Mouse (Mus musculus) left cerebral cortex, adult 2 months (tissue): ENCODE measurements around the gene Pla2g7. TPM values are rescaled to one million over a fixed set of nuclear protein-coding genes. Genes with fewer than 3 reads are reported as not detected.

ENCODE experiments used
- DNase-seq, 2 experiments: peaks; one replicate each; pipeline ENCODE4 v3.0.0; 2021 to 2022; ENCODE audit warnings: low spot score in 2 of 2, mixed read lengths in 1 of 2; ENCODE audit errors: extremely low spot score in 1 of 2
- H3K27ac ChIP-seq: fragments of 200-600 bp; 2 replicates; pipeline ENCODE4 v1.8.1; 2022
- H3K4me3 ChIP-seq: fragments of 200-600 bp; 2 replicates; pipeline ENCODE4 v1.8.1; 2022
- CTCF ChIP-seq: fragments of 200-600 bp; IDR thresholded peaks from 2 replicates; pipeline ENCODE4 v1.8.1; 2022; ENCODE audit warnings: antibody characterized with exemption, mild to moderate bottlenecking, moderate library complexity
- intact Hi-C: fragments of 180-260 bp; cut with DNase I; formaldehyde crosslinking; loops from one replicate; pipeline ENCODE4 v1.15.1; 2025
- total RNA-seq, 2 experiments: library from RNA; stranded (reverse); gene quantifications; 2 replicates each; pipeline ENCODE4 v1.2.3; 2021

Pla2g7 gene
- total RNA-seq, 2 experiments from 2014 or later = 80.9 to 84.9 TPM

- H3K27ac ChIP-seq = no peak overlapping the region
- DNase-seq = no peak
- H3K4me3 ChIP-seq = no peak overlapping the region
- no peak for TF ChIP-seq CTCF
- intact Hi-C loops = no loop called here
These were observed 13.1 kb upstream of the Pla2g7 start for GRCm38 (mm10) chr17:43554516-43555403.

- intact Hi-C loops = loop anchor here (1.0 kb wide), 1 partner anchor 44 kb away; no protein-coding TSS in a partner anchor
- no peak for TF ChIP-seq CTCF
- Histone ChIP-seq H3K27ac (no peak overlapping the region), H3K4me3 (no peak overlapping the region)
- no peak for DNase-seq
These were observed 10.8 kb upstream of the Pla2g7 start for GRCm38 (mm10) chr17:43557104-43557503.

DNA sequence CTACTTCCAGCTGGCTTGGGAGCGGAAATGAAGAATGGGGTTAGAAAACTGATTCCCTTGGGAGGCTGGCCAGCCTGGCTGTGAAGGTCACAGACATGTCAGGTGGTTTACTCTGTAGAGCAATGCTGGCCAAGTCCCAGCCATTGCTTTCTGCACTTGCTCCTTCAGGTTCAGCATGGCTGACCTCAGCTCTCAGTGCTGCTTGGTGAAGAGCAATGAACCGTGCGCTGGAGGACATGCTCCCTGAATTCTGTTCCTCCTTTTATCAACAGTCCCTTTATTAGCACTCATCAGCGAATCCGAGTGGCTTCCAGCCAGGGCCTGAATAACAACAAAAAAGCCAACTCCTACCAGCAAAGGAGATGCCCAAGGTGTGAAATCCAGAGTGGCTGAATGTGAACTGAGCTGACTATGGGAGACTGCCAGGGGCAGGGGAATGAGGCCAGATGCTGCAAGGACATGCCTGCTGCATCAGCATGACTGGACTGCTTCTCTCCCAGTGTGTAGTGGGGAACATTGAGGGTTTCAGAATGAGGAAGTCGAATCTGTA, 10.3 kb upstream of the Pla2g7 start:
- no peak overlapping the region for H3K27ac ChIP-seq
- DNase-seq = peak; percentile 22 to 47
- intact Hi-C loops = loop anchor here (1.0 kb wide), 1 partner anchor 44 kb away; no protein-coding TSS in a partner anchor
- H3K4me3 ChIP-seq = no peak overlapping the region
- no peak for TF ChIP-seq CTCF

DNA sequence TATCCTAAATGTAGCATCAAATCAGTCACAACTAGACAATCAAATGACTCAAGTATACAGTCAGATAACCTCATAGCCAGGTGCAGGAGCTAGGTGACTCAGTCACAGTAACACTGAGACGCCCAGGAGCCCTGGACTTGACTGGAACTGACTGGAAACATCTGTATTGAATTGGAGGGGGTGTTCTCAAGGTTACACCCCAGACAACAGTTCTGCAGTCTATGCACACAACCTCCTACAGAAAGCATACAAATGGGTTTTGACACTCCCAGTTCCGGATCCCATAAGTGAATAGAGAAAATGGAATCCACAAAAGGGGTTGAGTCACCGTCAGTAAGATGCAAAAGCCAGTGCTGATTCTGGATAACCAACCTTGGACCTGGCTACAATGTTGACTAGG, 9.2 kb upstream of the Pla2g7 start:
- no peak overlapping the region for H3K27ac ChIP-seq
- no peak overlapping the region for H3K4me3 ChIP-seq
- DNase-seq = no peak
- TF ChIP-seq CTCF = no peak
- intact Hi-C loops = no loop called here

DNA sequence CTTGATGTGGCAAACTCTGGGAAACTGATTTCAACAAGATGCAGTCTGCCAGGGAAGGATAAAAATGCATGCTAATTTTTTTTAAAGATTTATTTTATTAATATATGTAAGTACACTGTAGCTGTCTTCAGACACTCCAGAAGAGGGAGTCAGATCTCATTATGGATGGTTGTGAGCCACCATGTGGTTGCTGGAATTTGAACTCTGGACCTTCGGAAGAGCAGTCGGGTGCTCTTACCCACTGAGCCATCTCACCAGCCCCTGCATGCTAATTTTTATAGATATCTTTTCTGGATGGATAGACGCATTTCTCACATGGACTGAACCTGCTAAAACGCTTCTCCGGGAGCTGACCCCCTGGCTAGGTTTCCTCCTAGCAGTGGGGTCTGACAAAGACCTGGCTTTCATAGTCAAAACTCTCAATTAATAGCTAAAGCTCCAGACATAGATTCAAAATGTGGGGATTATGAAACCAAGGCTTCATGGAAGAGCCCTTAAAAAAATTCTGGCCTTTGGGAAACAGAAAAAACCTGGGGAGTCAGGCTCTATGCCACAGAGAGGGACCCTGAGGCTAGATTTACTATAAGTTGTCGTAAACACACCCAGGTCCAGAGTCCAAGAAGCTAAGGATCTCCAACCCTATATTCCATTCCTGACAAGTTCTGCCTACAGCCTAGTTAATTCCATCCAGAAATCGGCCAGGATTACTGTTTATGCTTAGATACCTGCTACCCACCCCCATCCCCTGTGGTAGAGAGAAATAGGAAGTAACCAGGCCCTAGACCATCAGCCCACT, 4.5 kb upstream of the Pla2g7 start:
- intact Hi-C loops = no loop called here
- H3K27ac ChIP-seq = no peak overlapping the region
- no peak for DNase-seq

DNA sequence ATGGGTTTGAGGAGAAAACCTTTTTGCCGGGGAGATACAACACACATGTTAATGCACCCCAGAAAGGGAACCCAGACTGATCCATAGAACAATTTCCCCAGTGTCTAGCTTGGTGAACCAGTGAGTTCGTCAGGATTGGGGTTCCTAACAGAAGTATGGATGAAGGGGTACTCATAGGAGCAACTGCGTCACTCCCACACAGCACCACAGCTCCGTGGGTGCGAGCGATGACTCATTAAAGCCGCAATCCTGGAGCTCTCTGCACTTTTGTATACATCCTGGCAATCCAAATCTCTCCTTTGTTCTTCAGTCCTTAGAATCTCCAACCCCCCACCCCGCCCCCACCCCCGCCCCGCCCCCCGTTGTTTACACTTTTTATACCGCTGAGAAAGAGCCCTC, 306 bp upstream of the Pla2g7 start:
- intact Hi-C loops = no loop called here
- no peak for TF ChIP-seq CTCF
- DNase-seq = peak; percentile 23 to 33
- Histone ChIP-seq H3K27ac (no peak overlapping the region), H3K4me3 (no peak overlapping the region; the same call in 1 of the 2 replicates)

More for the DNA sequence above, 4.5 kb upstream of the Pla2g7 start:
- TF ChIP-seq CTCF = no peak
- H3K4me3 ChIP-seq = no peak overlapping the region

DNA sequence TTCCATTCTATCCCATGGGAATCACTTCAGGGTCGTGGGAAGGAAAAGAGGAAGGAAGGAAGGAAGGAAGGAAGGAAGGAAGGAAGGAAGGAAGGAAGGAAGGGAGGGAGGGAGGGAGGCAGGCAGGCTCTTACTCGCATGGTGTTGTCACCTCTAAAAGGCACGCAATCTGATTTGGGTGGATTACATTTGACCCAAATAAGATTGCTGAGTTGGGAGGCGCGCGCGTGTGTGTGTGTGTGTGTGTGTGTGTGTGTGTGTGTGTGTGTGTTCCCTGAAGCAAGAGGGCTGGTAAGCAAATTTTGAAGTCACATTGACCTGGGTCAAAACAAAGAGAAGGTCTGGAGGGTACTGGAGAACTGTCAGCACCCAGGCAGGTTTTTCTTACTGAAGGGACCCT, 1.4 kb downstream of the Pla2g7 start:
- H3K4me3 ChIP-seq = no peak overlapping the region

DNA sequence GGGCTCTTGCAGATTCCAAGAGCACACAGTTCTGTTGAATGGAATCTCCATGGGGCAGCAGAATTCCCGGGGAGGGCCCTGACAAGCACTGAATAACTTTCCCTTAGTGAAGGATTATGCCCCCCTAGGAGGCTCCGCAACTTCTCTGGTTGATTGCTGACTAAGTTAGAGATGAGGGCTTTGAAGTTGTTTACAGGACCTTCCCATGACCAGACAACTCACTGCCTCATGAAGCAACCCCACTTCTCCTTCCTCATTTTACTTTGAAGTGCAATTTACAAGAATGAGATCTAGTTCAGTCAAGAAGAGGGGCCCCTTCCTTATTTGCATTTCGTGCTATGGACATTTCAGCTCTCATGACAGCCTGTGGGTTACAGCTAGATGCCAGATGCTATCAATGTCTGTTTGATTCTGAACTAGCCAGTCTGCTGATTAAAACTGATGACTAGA, 5.8 kb downstream of the Pla2g7 start:
- intact Hi-C loops = no loop called here
- Histone ChIP-seq H3K27ac (no peak overlapping the region), H3K4me3 (no peak overlapping the region)
- no peak for DNase-seq
- no peak for TF ChIP-seq CTCF

More for the DNA sequence above, 1.4 kb downstream of the Pla2g7 start:
- H3K27ac ChIP-seq = no peak overlapping the region
- TF ChIP-seq CTCF = no peak
- intact Hi-C loops = no loop called here
- DNase-seq = no peak

DNA sequence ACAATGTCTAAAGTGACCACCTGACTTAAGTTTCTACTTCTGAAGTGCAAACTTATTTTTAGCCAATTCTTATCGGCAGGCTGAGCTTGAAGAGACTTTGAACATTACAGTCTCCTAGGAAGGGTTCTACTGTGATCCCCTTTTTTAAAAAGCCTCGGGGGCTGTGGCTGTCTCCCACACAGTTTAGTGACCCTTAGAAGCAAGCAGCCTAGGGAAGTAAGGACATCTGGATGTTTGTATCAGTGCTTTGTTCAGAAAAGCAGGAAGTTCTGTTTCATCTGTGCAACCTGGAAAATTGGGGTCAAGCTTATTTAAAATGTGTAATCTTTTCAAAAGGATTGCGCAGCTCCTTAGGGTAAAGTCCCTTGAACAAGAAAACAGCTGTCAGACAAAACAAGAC, 12.6 kb downstream of the Pla2g7 start:
- DNase-seq = no peak
- TF ChIP-seq CTCF = no peak
- intact Hi-C loops = no loop called here
- no peak overlapping the region for H3K4me3 ChIP-seq
- H3K27ac ChIP-seq = no peak overlapping the region

- no peak overlapping the region for H3K27ac ChIP-seq
- TF ChIP-seq CTCF = no peak
- H3K4me3 ChIP-seq = no peak overlapping the region
- no peak for DNase-seq
- intact Hi-C loops = no loop called here
These were observed 13.1 kb downstream of the Pla2g7 start for GRCm38 (mm10) chr17:43581012-43581467.

- Histone ChIP-seq H3K27ac (no peak overlapping the region), H3K4me3 (no peak overlapping the region)
- no peak for DNase-seq
- intact Hi-C loops = no loop called here
- no peak for TF ChIP-seq CTCF
These were observed 16.9 kb downstream of the Pla2g7 start for GRCm38 (mm10) chr17:43584771-43585170.

DNA sequence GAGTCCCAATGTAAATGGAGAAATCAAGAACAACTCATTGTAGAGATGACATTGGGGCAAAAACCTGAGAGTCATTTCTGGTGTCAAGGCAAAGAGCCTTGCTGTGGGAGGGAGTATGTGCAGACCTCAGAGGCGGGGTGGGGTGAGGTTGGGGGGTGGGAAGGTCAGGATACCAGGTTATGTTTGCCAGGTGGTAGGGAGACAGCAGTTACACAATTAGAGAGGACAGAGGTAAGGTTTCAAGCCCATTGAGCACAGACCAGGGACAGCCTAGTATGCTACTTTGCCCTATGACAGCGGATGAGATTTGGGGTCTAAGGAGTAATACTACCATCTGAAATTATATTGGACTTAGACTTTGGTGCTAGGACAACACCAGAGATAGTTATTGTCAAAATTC, 19.4 kb downstream of the Pla2g7 start:
- Histone ChIP-seq H3K4me3 (no peak overlapping the region), H3K27ac (no peak overlapping the region)
- intact Hi-C loops = no loop called here
- TF ChIP-seq CTCF = no peak
- DNase-seq = no peak
